Mouse (Mus musculus) heart, embryonic 11.5 days (tissue): ENCODE data around the gene Exog. TPM values are rescaled to one million over a fixed set of nuclear protein-coding genes. Genes with fewer than 3 reads are reported as not detected.

Experiments
- ATAC-seq: fragments of 200-750 bp; cut with Nextera tagmentation; replicated peaks from 2 replicates; pipeline ENCODE4 v1.8.0; 2017; ENCODE audit warnings: moderate library complexity; ENCODE audit not compliant: insufficient number of reproducible peaks, low FRiP score, low TSS enrichment
- H3K27ac ChIP-seq: fragments of 300-500 bp; sonication (generic); 2 replicates; pipeline ENCODE4 v1.5.1; 2014; ENCODE audit warnings: mild to moderate bottlenecking, low read depth, low read length
- H3K27me3 ChIP-seq: fragments of 300-500 bp; sonication (generic); 2 replicates; pipeline ENCODE4 v1.6.1; 2014; ENCODE audit warnings: mild to moderate bottlenecking, low read length, mixed read lengths; ENCODE audit not compliant: control insufficient read depth, insufficient read depth
- H3K36me3 ChIP-seq: fragments of 300-500 bp; sonication (generic); 2 replicates; pipeline ENCODE4 v1.6.1; 2014; ENCODE audit warnings: mild to moderate bottlenecking, low read length, moderate library complexity, mixed read lengths; ENCODE audit not compliant: control insufficient read depth, insufficient read depth
- H3K4me1 ChIP-seq: fragments of 300-500 bp; sonication (generic); 2 replicates; pipeline ENCODE4 v1.6.1; 2014; ENCODE audit warnings: low read length; ENCODE audit not compliant: control insufficient read depth, insufficient read depth
- H3K4me2 ChIP-seq: fragments of 300-500 bp; sonication (generic); 2 replicates; pipeline ENCODE4 v1.6.1; 2014; ENCODE audit warnings: mild to moderate bottlenecking, moderate library complexity
- H3K4me3 ChIP-seq: fragments of 300-500 bp; sonication (generic); 2 replicates; pipeline ENCODE4 v1.5.1; 2014; ENCODE audit warnings: low read depth, low read length
- H3K9ac ChIP-seq: fragments of 300-500 bp; sonication (generic); 2 replicates; pipeline ENCODE4 v1.6.1; 2014; ENCODE audit warnings: mild to moderate bottlenecking, low read depth, low read length, moderate library complexity
- H3K9me3 ChIP-seq: fragments of 300-500 bp; sonication (generic); replicated peaks from 2 replicates; pipeline ENCODE4 v1.6.1; 2016; ENCODE audit warnings: low read length; ENCODE audit not compliant: control insufficient read depth
- WGBS: fragments of 180-500 bp; shearing (Covaris S2); extraction: QIAGEN DNeasy Blood & Tissue Kit; methylation state at CpG from one replicate; pipeline ENCODE4 v1.1.7; 2014; ENCODE audit not compliant: insufficient replicate concordance; 5-methylcytosine and 5-hydroxymethylcytosine counted together
- polyA plus RNA-seq: library from polyadenylated mRNA; unstranded; fragments of >200 nt; fragmentation: Nextera tagmentation; extraction: Ambion mirVana; gene quantifications from 2 replicates; pipeline ENCODE4 v1.2.1, GENCODE M21; 2014

Gene Exog
- polyA plus RNA-seq, 1 experiment from 2014 or later: 19.4 TPM

DNA sequence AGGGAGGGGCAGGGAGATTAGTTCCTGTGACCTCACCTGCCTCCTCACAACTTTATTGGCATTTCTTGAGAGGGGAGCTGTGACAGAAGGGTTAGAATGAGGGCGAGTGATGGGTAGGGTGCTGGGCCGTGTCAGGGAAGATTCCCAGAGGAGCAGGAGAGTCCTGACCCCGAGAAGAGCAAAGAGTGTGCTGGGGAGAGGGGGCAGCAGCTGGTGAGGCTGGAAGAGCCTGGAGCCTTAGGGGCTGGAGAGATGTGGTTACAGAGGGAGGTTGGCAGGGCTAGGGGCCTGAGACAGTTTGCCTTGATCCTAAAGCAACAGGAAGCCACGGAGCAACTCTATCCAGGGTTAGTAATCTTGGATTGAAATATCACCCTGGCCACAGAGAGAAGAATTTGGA is 36.9 kb downstream of the Exog start:
- Histone ChIP-seq H3K4me1 (peaks cover 15% of the 10 kb centered on the region; the same call in 1 of the 2 replicates), H3K4me3 (no peak overlapping the region), H3K27me3 (peaks cover 8% of the 10 kb centered on the region; the same call in 1 of the 2 replicates), H3K27ac (no peak overlapping the region), H3K36me3 (0 out of 2 replicates have a peak, but pooled peaks cover 3% of the 10 kb centered on the region), H3K9ac (no peak overlapping the region), H3K4me2 (no peak overlapping the region), H3K9me3 (no peaks in the 10 kb centered on the region)
- 73% methylated on average over 4 of the region's 4 CpGs for WGBS
- no peak for ATAC-seq

DNA sequence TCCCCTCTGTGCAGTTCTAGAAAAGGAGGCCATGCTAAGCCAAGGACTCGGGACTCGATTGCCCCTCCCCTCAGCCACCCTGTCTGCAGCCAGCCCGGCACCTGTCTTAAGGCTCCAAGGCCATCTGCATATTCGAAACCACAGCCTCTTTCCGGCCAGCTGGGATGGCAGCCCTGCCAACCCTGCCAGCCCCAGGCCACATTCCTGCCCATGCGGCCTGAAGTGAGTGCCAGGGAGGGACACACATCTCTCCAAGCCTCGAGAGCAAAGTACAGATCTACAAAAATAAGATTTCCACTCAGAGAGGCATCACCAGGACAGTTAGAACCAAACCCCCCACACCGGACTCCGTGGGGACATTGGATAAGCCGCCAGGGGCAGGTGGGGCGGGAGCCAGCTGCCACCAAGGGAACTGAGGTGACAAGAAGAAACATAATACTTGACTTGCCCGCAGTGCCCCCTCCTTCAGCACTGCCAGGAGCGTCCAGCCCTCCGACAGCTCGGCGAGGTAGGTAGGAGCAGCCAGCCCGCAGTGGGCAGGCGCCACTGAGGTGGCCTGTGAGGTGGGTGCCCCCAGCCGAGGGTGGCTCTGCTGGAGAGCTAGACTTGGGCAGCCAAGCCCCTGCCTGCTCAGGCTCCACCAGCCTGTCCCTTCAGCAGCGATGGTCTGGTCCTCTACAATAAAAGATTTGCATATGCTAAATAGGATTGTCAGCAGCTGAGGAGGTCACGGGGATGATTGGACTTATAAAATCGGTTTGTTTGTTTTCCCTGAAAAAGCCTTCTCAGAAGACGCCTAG is 39.0 kb downstream of the Exog start:
- WGBS: 56% methylated on average over 23 of the region's 23 CpGs
- no peak for ATAC-seq
- Histone ChIP-seq H3K9ac (no peak overlapping the region), H3K4me2 (no peak overlapping the region), H3K9me3 (no peaks in the 10 kb centered on the region), H3K4me3 (no peak overlapping the region), H3K27me3 (peaks cover 6% of the 10 kb centered on the region; the same call in 1 of the 2 replicates), H3K4me1 (peaks cover 9% of the 10 kb centered on the region; the same call in 1 of the 2 replicates), H3K27ac (no peak overlapping the region), H3K36me3 (peaks cover 3% of the 10 kb centered on the region; the same call in 1 of the 2 replicates)

DNA sequence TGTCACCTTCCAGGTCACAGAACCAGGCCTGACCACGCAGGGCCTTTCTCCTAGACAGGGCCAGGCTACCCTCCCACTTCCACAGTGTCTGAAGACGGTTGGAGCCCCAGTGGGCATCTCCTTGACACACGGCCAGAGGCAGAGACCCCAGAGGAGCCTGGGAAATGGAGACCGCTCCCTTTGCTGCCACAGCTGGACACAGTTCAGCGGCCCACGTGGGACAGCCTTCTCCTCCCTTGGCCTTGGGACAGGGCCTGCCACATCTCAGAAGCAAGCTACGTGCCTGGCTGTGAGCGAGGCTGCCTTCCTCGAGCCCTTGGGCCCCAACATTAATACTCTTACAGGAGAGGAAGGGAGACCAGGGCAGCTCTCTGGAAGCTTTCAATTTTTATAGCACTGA is 39.7 kb downstream of the Exog start:
- Histone ChIP-seq H3K9me3 (no peaks in the 10 kb centered on the region), H3K36me3 (peaks cover 3% of the 10 kb centered on the region; the same call in 1 of the 2 replicates), H3K9ac (no peak overlapping the region), H3K27me3 (peaks cover 6% of the 10 kb centered on the region; the same call in 1 of the 2 replicates), H3K4me2 (no peak overlapping the region), H3K4me3 (no peak overlapping the region), H3K4me1 (peaks cover 4% of the 10 kb centered on the region; the same call in 1 of the 2 replicates), H3K27ac (no peak overlapping the region)
- ATAC-seq: no peak
- WGBS: 72% methylated on average over 9 of the region's 9 CpGs

DNA sequence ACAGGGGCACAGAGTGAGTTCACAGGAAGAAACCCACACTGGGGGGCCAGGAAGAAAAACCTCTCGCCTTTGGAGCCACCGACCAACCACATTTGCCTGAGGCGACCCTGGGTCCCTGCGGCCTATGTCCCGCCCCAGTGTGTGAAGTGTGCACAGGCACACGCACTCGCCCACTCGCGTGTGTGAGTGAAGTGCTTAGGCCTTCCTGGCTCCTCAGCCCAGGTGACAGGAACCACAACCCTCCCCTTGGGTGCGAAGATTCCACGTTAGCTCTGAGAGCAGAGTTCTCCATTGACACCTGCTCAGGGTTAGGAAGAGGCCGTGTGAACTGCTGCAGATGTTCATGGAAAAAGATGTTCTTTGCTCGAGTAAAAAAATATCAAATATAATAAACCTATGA is 40.1 kb downstream of the Exog start:
- H3K27ac ChIP-seq: no peak overlapping the region
- WGBS: 82% methylated on average over 13 of the region's 13 CpGs
- H3K36me3 ChIP-seq: peaks cover 3% of the 10 kb centered on the region; the same call in 1 of the 2 replicates

DNA sequence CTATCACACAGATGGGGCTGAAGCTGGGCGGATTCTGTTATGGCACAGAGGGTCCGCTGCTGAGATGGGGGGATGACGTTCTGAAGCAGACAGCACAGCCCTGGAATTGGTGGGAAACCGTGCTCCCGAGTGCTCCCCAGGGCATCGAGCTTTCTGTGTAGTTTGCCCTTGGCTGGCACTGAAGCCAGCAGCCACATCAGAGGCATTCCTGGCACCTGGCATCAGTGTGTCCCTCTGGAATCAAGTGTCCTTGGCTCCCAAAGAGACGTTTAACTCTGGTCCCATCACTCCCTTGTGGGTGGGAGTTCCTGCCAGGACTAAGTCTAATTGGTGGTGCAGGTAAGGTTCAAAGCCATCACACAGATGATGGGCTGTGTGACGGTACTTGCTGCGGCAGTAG is 51.6 kb downstream of the Exog start:
- H3K4me2 ChIP-seq: no peak overlapping the region
- H3K4me3 ChIP-seq: no peak overlapping the region
- H3K9me3 ChIP-seq: no peaks in the 10 kb centered on the region
- H3K27me3 ChIP-seq: no peaks in the 10 kb centered on the region
- 0 out of 2 replicates have a peak, but pooled peaks cover 5% of the 10 kb centered on the region for H3K36me3 ChIP-seq
- ATAC-seq: no peak
- H3K27ac ChIP-seq: no peak overlapping the region
- WGBS: 85% methylated on average over 9 of the region's 9 CpGs
- H3K9ac ChIP-seq: no peak overlapping the region
- H3K4me1 ChIP-seq: no peaks in the 10 kb centered on the region

More for the DNA sequence above, 40.1 kb downstream of the Exog start:
- H3K27me3 ChIP-seq: peaks cover 6% of the 10 kb centered on the region; the same call in 1 of the 2 replicates
- no peak overlapping the region for H3K9ac ChIP-seq
- ATAC-seq: no peak
- H3K9me3 ChIP-seq: no peaks in the 10 kb centered on the region
- H3K4me3 ChIP-seq: no peak overlapping the region
- no peaks in the 10 kb centered on the region for H3K4me1 ChIP-seq
- H3K4me2 ChIP-seq: no peak overlapping the region

DNA sequence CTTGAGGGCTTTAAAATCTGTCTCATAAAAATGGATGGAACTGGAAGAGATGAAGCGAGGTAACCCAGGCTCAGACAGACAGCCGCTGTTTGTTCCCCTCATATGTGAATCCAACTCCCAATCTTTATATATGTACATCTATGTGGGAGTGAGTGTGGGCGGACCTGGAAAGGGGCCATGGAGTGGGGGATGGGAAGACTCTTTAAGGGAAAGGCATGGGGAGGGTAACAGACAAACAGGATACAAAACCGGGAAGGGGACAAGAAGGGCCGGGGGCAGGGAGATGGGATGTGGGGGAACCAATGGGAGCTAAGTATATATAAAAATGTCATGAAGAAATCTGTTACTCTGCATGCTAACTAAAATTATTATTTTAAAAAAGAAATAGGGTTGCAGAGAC is 52.2 kb downstream of the Exog start:
- Histone ChIP-seq H3K36me3 (0 out of 2 replicates have a peak, but pooled peaks cover 5% of the 10 kb centered on the region), H3K27ac (no peak overlapping the region), H3K4me2 (no peak overlapping the region), H3K4me1 (no peaks in the 10 kb centered on the region), H3K27me3 (no peaks in the 10 kb centered on the region), H3K4me3 (no peak overlapping the region), H3K9me3 (no peaks in the 10 kb centered on the region), H3K9ac (no peak overlapping the region)
- no peak for ATAC-seq
- 57% methylated on average over 5 of the region's 5 CpGs for WGBS

DNA sequence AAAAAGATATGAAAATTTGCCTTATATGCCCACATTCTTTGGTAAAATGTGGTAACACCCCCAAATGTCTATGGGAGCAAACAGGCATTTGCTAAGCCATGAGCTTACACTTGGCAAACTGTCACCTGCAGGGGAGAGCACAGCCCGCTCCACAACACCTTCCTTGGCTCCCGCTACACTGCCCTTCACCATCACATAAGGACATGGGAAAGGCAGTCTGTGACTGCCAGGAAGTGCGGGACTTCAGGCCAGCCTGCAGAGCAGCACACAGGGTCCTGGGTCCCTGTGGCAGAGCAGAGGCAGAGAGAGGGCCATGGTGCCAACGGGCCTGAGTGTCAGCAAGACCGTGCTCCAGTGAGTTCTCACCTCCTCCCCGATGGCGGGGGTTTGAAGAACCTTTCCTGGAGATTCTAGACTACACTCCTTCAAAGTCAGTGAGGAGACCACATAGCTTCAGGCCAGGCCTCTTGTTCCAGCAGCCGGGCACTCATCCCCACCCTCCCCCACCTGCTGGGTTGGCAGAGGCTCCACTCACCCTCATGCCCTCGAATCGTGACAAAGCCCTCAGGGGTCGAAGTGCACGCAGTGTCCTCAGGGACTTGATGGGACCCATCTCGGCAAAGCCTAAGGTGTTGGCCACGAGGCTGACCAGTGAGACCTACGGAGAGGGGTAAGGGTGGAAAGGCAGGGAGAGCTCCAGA is 53.0 kb downstream of the Exog start:
- Histone ChIP-seq H3K9me3 (no peaks in the 10 kb centered on the region), H3K9ac (no peak overlapping the region), H3K4me3 (no peak overlapping the region), H3K4me1 (no peaks in the 10 kb centered on the region), H3K27me3 (no peaks in the 10 kb centered on the region), H3K4me2 (no peak overlapping the region), H3K36me3 (0 out of 2 replicates have a peak, but pooled peaks cover 5% of the 10 kb centered on the region), H3K27ac (no peak overlapping the region)
- WGBS: 85% methylated on average over 15 of the region's 15 CpGs
- ATAC-seq: no peak

DNA sequence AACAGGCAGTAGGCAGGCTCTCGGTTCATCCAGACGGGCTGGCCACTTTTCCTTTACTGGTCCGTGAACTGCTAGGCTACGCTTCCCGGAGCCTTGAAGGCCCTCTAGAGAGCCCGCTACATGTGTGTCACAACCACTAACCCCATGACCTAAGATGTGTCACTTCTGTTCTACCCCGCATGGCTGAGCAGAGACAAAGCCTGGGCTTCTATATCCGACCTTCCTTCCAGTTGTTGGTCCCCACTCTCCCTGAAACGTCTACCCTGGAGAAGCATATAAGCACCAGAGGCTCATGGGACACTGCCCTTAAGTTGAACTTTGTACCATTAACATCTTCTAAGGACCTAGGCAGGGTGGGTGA is 53.5 kb downstream of the Exog start:
- 86% methylated on average over 9 of the region's 9 CpGs for WGBS
- no peaks in the 10 kb centered on the region for H3K9me3 ChIP-seq
- H3K4me1 ChIP-seq: no peaks in the 10 kb centered on the region
- ATAC-seq: no peak
- H3K4me2 ChIP-seq: no peak overlapping the region
- H3K9ac ChIP-seq: no peak overlapping the region
- no peak overlapping the region for H3K4me3 ChIP-seq
- 0 out of 2 replicates have a peak, but pooled peaks cover 5% of the 10 kb centered on the region for H3K36me3 ChIP-seq
- no peaks in the 10 kb centered on the region for H3K27me3 ChIP-seq
- H3K27ac ChIP-seq: no peak overlapping the region
